Mouse (Mus musculus): ENCODE data around the gene Dmrt2.

DNA sequence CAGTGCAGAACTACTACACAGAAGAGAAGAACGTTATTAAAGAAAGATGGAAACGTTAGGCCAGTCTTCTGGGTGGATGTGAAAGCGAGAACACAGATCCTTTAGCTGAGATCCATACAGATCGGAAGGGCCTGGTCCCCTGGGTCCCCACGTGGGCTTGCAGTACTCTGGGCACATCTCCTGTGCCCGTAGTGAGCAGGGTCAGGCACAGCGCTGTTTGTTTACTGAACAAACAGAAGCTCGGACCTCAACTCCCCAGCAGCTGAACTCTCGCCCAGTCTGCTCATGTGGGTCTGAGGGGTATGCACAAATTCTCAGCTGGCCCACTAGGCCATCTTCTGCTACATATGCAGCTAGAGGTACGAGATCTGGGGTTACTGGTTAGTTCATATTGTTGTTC lies 21.7 kb upstream of the Dmrt2 start:
- no peak for TF ChIP-seq TAL1 (IDR thresholded peaks at IDR 0.05; ENCODE audit: low read length)
- TF ChIP-seq GATA1 (IDR thresholded peaks at IDR 0.05; ENCODE audit: low read length) = no peak
